Mouse (Mus musculus): ENCODE data around the gene Spag8. TPM values are rescaled to one million over a fixed set of nuclear protein-coding genes. Genes with fewer than 3 reads are reported as not detected.

The Spag8 gene
- polyA plus RNA-seq, 1 experiment from 2014 or later, result 1.1 TPM

GRCm38 (mm10) chr4:43679416-43680043, 26.1 kb upstream of the Spag8 start:
- ATAC-seq (ENCODE audit: insufficient number of reproducible peaks, low FRiP score, low TSS enrichment, low read depth) (no peak), DNase-seq (ENCODE audit: low spot score) (no peak)
- WGBS, result 83% methylated on average over 7 of the region's 7 CpGs
- H3K27me3 ChIP-seq (ENCODE audit: control insufficient read depth, insufficient read depth, low read length), result no peaks in the 10 kb centered on the region
- no peak overlapping the region for H3K4me2 ChIP-seq (ENCODE audit: low read depth, severe bottlenecking)
- no peak overlapping the region for H3K9ac ChIP-seq (ENCODE audit: low read length)
- H3K27ac ChIP-seq (replicated peaks; ENCODE audit: low read depth, low read length), result no peak overlapping the region
- no peak overlapping the region for H3K4me3 ChIP-seq (ENCODE audit: low read depth, low read length)
- H3K36me3 ChIP-seq (ENCODE audit: control insufficient read depth, insufficient read depth, low read length), result no peaks in the 10 kb centered on the region; the same call in 1 of the 2 replicates
- H3K4me1 ChIP-seq (ENCODE audit: control insufficient read depth, insufficient read depth, low read length), result no peaks in the 10 kb centered on the region
- no peaks in the 10 kb centered on the region for H3K9me3 ChIP-seq (ENCODE audit: control insufficient read depth, low read length)

- no peaks in the 10 kb centered on the region; the same call in 1 of the 2 replicates for H3K36me3 ChIP-seq (ENCODE audit: control insufficient read depth, insufficient read depth, low read length)
- WGBS, result 88% methylated on average over 6 of the region's 6 CpGs
Observed at GRCm38 (mm10) chr4:43678541-43678940, 25.1 kb upstream of the Spag8 start.

DNA sequence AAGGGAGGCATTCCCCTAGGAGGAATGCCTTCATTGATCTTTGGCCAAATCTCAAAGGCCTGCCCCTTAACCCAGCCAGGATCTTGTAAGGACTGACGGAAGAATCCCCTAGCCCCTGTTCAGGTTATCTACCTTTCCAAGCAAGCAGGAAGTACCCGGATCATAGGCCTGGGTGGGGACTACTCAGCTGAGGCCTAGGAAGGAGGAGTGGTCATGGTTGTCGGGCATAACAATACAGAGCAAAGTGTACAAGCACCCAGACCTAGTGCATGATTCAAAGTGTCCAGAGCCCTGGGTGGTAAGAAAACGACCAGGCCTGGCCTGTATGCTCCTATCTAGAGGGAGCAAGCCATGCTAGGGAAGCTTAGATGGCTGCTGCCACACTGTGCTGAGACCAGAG, 22.2 kb upstream of the Spag8 start:
- 75% methylated on average over 4 of the region's 4 CpGs for WGBS
- no peak overlapping the region for H3K27ac ChIP-seq (replicated peaks; ENCODE audit: low read depth, low read length)
- no peak overlapping the region for H3K4me2 ChIP-seq (ENCODE audit: low read depth, severe bottlenecking)
- no peak for DNase-seq (ENCODE audit: low spot score)
- ATAC-seq (ENCODE audit: insufficient number of reproducible peaks, low FRiP score, low TSS enrichment, low read depth), result no peak
- H3K4me1 ChIP-seq (ENCODE audit: control insufficient read depth, insufficient read depth, low read length), result no peaks in the 10 kb centered on the region
- H3K4me3 ChIP-seq (ENCODE audit: low read depth, low read length), result no peak overlapping the region
- no peaks in the 10 kb centered on the region for H3K9me3 ChIP-seq (ENCODE audit: control insufficient read depth, low read length)
- no peak overlapping the region for H3K9ac ChIP-seq (ENCODE audit: low read length)
- no peaks in the 10 kb centered on the region for H3K27me3 ChIP-seq (ENCODE audit: control insufficient read depth, insufficient read depth, low read length)
- H3K36me3 ChIP-seq (ENCODE audit: control insufficient read depth, insufficient read depth, low read length), result no peaks in the 10 kb centered on the region

More at GRCm38 (mm10) chr4:43678541-43678940, 25.1 kb upstream of the Spag8 start:
- DNase-seq (ENCODE audit: low spot score) (no peak), ATAC-seq (ENCODE audit: insufficient number of reproducible peaks, low FRiP score, low TSS enrichment, low read depth) (no peak)
- H3K27me3 ChIP-seq (ENCODE audit: control insufficient read depth, insufficient read depth, low read length), result no peaks in the 10 kb centered on the region
- no peaks in the 10 kb centered on the region for H3K9me3 ChIP-seq (ENCODE audit: control insufficient read depth, low read length)
- no peak overlapping the region for H3K4me3 ChIP-seq (ENCODE audit: low read depth, low read length)
- H3K4me1 ChIP-seq (ENCODE audit: control insufficient read depth, insufficient read depth, low read length), result no peaks in the 10 kb centered on the region
- no peak overlapping the region for H3K27ac ChIP-seq (replicated peaks; ENCODE audit: low read depth, low read length)
- no peak overlapping the region for H3K4me2 ChIP-seq (ENCODE audit: low read depth, severe bottlenecking)
- H3K9ac ChIP-seq (ENCODE audit: low read length), result no peak overlapping the region

- Histone ChIP-seq H3K9me3 (ENCODE audit: control insufficient read depth, low read length) (no peaks in the 10 kb centered on the region), H3K27ac (replicated peaks; ENCODE audit: low read depth, low read length) (no peak overlapping the region), H3K9ac (ENCODE audit: low read length) (no peak overlapping the region), H3K4me2 (ENCODE audit: low read depth, severe bottlenecking) (no peak overlapping the region), H3K27me3 (ENCODE audit: control insufficient read depth, insufficient read depth, low read length) (no peaks in the 10 kb centered on the region), H3K4me3 (ENCODE audit: low read depth, low read length) (no peak overlapping the region), H3K4me1 (ENCODE audit: control insufficient read depth, insufficient read depth, low read length) (0 out of 2 replicates have a peak, but pooled peaks cover under 1% of the 10 kb centered on the region), H3K36me3 (ENCODE audit: control insufficient read depth, insufficient read depth, low read length) (no peaks in the 10 kb centered on the region)
- 87% methylated on average over 5 of the region's 5 CpGs for WGBS
- DNase-seq (ENCODE audit: low spot score) (no peak), ATAC-seq (ENCODE audit: insufficient number of reproducible peaks, low FRiP score, low TSS enrichment, low read depth) (no peak)
Observed at GRCm38 (mm10) chr4:43674974-43675373, 21.6 kb upstream of the Spag8 start.

DNA sequence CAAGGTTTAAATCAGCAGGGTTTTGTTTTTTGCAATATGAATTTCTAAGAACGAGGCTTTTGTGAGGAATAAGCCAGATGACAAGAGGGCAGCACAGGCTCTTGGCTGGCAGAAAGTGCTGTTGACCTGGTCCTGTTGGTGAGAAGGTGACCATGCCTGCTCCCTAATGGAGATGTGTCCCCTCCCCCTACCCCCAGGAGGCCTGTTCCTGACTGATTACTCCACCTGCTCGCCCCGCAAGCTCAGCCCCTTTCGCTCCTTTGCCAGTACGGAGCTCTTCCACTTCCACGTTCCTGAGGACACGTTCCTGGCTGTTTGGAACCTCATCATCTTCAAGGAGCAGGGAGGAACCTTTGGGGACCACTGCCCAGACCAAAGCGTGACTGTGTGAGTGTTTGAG, 20.3 kb upstream of the Spag8 start:
- Histone ChIP-seq H3K4me2 (ENCODE audit: low read depth, severe bottlenecking) (no peak overlapping the region), H3K27me3 (ENCODE audit: control insufficient read depth, insufficient read depth, low read length) (no peaks in the 10 kb centered on the region), H3K9ac (ENCODE audit: low read length) (no peak overlapping the region), H3K27ac (replicated peaks; ENCODE audit: low read depth, low read length) (no peak overlapping the region), H3K9me3 (ENCODE audit: control insufficient read depth, low read length) (no peaks in the 10 kb centered on the region), H3K4me3 (ENCODE audit: low read depth, low read length) (no peak overlapping the region), H3K4me1 (ENCODE audit: control insufficient read depth, insufficient read depth, low read length) (0 out of 2 replicates have a peak, but pooled peaks cover 6% of the 10 kb centered on the region), H3K36me3 (ENCODE audit: control insufficient read depth, insufficient read depth, low read length) (no peaks in the 10 kb centered on the region)
- DNase-seq (ENCODE audit: low spot score) (no peak), ATAC-seq (ENCODE audit: insufficient number of reproducible peaks, low FRiP score, low TSS enrichment, low read depth) (no peak)
- WGBS, result 78% methylated on average over 8 of the region's 8 CpGs

DNA sequence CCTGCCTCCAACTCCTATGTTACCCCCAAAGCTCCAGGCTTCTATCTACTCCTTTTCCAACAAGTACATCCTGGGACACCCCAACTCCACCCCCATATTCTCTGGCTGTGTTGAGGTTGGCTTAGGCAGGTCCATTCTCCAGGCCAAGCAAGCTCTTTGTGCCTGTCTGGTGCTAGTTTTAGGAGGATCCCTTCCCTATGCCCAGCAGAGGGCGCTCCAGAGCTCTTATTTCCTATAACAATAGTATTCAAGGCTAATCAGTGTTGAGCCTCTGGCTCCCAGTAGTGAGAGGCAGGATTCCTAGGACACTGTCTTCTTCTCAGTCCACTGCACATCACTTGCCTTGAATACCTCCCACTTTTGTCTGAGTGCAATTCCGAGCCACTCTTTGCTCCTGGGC, 18.7 kb upstream of the Spag8 start:
- H3K36me3 ChIP-seq (ENCODE audit: control insufficient read depth, insufficient read depth, low read length), result no peaks in the 10 kb centered on the region
- WGBS, result 17% methylated on average over 2 of the region's 2 CpGs
- H3K4me1 ChIP-seq (ENCODE audit: control insufficient read depth, insufficient read depth, low read length), result 0 out of 2 replicates have a peak, but pooled peaks cover 6% of the 10 kb centered on the region
- H3K27ac ChIP-seq (replicated peaks; ENCODE audit: low read depth, low read length), result no peak overlapping the region
- no peaks in the 10 kb centered on the region for H3K27me3 ChIP-seq (ENCODE audit: control insufficient read depth, insufficient read depth, low read length)
- H3K9ac ChIP-seq (ENCODE audit: low read length), result no peak overlapping the region
- H3K4me3 ChIP-seq (ENCODE audit: low read depth, low read length), result no peak overlapping the region
- no peaks in the 10 kb centered on the region for H3K9me3 ChIP-seq (ENCODE audit: control insufficient read depth, low read length)
- no peak for ATAC-seq (ENCODE audit: insufficient number of reproducible peaks, low FRiP score, low TSS enrichment, low read depth)
- peak; percentile 94 for DNase-seq (ENCODE audit: low spot score)
- H3K4me2 ChIP-seq (ENCODE audit: low read depth, severe bottlenecking), result no peak overlapping the region

GRCm38 (mm10) chr4:43669428-43669794, 16.0 kb upstream of the Spag8 start:
- Histone ChIP-seq H3K4me2 (ENCODE audit: low read depth, severe bottlenecking) (peak overlapping the region; percentile 84), H3K4me1 (ENCODE audit: control insufficient read depth, insufficient read depth, low read length) (0 out of 2 replicates have a peak, but pooled peaks cover 6% of the 10 kb centered on the region), H3K4me3 (ENCODE audit: low read depth, low read length) (peak overlapping the region; percentile 78), H3K27ac (replicated peaks; ENCODE audit: low read depth, low read length) (0 out of 2 replicates have a peak overlapping the region, but pooled peaks have one; percentile 51), H3K27me3 (ENCODE audit: control insufficient read depth, insufficient read depth, low read length) (peaks cover 7% of the 10 kb centered on the region; the same call in 1 of the 2 replicates), H3K9ac (ENCODE audit: low read length) (peak overlapping the region; percentile 79), H3K36me3 (ENCODE audit: control insufficient read depth, insufficient read depth, low read length) (no peaks in the 10 kb centered on the region), H3K9me3 (ENCODE audit: control insufficient read depth, low read length) (no peaks in the 10 kb centered on the region)
- under 1% methylated on average over 24 of the region's 25 CpGs for WGBS
- peak; percentile 84 for ATAC-seq (ENCODE audit: insufficient number of reproducible peaks, low FRiP score, low TSS enrichment, low read depth)
- peak; percentile 79 for DNase-seq (ENCODE audit: low spot score)

DNA sequence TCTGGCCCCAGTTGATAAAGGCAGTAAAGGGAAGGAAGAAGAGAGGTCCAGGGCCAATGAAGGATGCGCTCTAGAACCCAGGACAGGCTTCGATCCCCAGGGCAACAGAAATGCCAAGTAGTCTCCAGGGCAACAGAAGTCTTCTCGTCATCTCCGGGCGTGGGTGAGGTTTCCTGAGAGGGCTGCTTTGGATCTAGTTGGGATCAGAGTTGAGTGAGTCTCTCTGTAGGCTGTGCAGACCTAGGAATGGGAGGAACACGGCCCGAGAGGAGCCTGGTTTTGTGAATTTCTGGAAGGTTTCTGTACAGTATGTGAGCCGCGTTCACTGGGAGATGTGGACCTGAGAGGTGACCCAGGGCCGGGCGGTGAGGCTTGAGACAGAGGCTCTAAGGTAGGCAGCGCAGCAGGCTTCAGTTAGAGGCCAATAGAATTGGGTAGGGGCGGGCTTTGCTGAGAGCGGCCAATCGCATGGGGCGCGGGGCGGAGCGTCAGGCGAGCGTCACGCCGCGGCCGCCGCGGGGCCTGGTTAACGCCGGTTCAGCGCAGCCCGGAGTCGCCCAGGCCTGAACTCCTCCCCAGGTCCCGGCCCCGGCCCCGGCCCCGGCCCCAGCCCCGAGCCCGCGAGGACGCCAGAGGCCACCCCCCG, 15.5 kb upstream of the Spag8 start, which contains the start of the genes Tmem8b and Fam221b:
Gene Tmem8b (plus strand): TSS at position 190 of the 646 bp plus-strand sequence.
Gene Fam221b (minus strand): TSS at position 364 of the 646 bp plus-strand sequence.
- DNase-seq (ENCODE audit: low spot score) (peak; percentile 91), ATAC-seq (ENCODE audit: insufficient number of reproducible peaks, low FRiP score, low TSS enrichment, low read depth) (peak; percentile 93)
- Histone ChIP-seq H3K27ac (replicated peaks; ENCODE audit: low read depth, low read length) (0 out of 2 replicates have a peak within 1 kb of the TSS, but pooled peaks have one; percentile 51), H3K36me3 (ENCODE audit: control insufficient read depth, insufficient read depth, low read length) (no peaks in the 10 kb centered on the region), H3K4me1 (ENCODE audit: control insufficient read depth, insufficient read depth, low read length) (0 out of 2 replicates have a peak, but pooled peaks cover 6% of the 10 kb centered on the region), H3K4me2 (ENCODE audit: low read depth, severe bottlenecking) (peak within 1 kb of the TSS; percentile 84), H3K9ac (ENCODE audit: low read length) (peak within 1 kb of the TSS; percentile 79), H3K4me3 (ENCODE audit: low read depth, low read length) (peak within 1 kb of the TSS; percentile 78), H3K9me3 (ENCODE audit: control insufficient read depth, low read length) (no peaks in the 10 kb centered on the region), H3K27me3 (ENCODE audit: control insufficient read depth, insufficient read depth, low read length) (peaks cover 7% of the 10 kb centered on the region; the same call in 1 of the 2 replicates)
- 4% methylated on average over 31 of the region's 41 CpGs for WGBS
